Comparison of ENCODE assay signal across 17 mouse cellular contexts in genomic region chr7:65350348-65351079, GRCm38 (mm10).
DNase-seq lines count a peak whose midpoint lies in the region; ATAC-seq and TF ChIP-seq lines count a peak whose summit lies in the region.
"Had no signal": no experiment of that assay in that cellular context is flagged by ENCODE, and none has a peak within 500 bp of the region (broad histone marks: within the 10 kb centered on the region; RNA-seq: fewer than 3 reads in every experiment).

No protein-coding gene starts in this region.

- TF ChIP-seq POLR2A in liver, adult 2 months (IDR thresholded peaks at IDR 0.05; ENCODE audit: extremely low read depth, insufficient read depth, low read length) = no peak

- peaks cover 17% of the 10 kb centered on the region for H3K4me1 ChIP-seq in heart, embryonic 15.5 days (replicated peaks)
- H3K4me1 ChIP-seq in heart, embryonic 12.5 days (replicated peaks) = peaks cover 19% of the 10 kb centered on the region
- H3K4me1 ChIP-seq in liver, adult 2 months (ENCODE audit: control insufficient read depth, insufficient read depth, low read length) = peaks cover 5% of the 10 kb centered on the region; the same call in 1 of the 2 replicates
- 0 out of 2 replicates have a peak, but pooled peaks cover 2% of the 10 kb centered on the region for H3K4me1 ChIP-seq in liver, embryonic 11.5 days (replicated peaks; ENCODE audit: control insufficient read depth, insufficient read depth, low read length)
- H3K4me1 ChIP-seq in intestine, embryonic 16.5 days (ENCODE audit: control insufficient read depth, insufficient read depth, low read length) = peaks cover 9% of the 10 kb centered on the region
- no peaks in the 10 kb centered on the region for H3K4me1 ChIP-seq in forebrain, embryonic 12.5 days
- H3K4me1 ChIP-seq: embryonic facial prominence, embryonic 10.5 days; hindbrain, embryonic 10.5 days had no signal

- H3K27me3 ChIP-seq in heart, embryonic 15.5 days = no peaks in the 10 kb centered on the region
- H3K27me3 ChIP-seq in heart, embryonic 12.5 days (replicated peaks) = no peaks in the 10 kb centered on the region
- no peaks in the 10 kb centered on the region for H3K27me3 ChIP-seq in liver, adult 2 months (ENCODE audit: control insufficient read depth, insufficient read depth, low read length)
- no peaks in the 10 kb centered on the region for H3K27me3 ChIP-seq in liver, embryonic 11.5 days (replicated peaks; ENCODE audit: control insufficient read depth, insufficient read depth, low read length)
- H3K27me3 ChIP-seq in intestine, embryonic 16.5 days (replicated peaks; ENCODE audit: control insufficient read depth, insufficient read depth, low read length) = no peaks in the 10 kb centered on the region
- no peaks in the 10 kb centered on the region for H3K27me3 ChIP-seq in forebrain, embryonic 12.5 days

- no peak overlapping the region for H3K9ac ChIP-seq in heart, embryonic 15.5 days
- no peak overlapping the region for H3K9ac ChIP-seq in heart, embryonic 12.5 days
- no peak overlapping the region for H3K9ac ChIP-seq in liver, adult 2 months (ENCODE audit: low read depth, low read length)
- no peak overlapping the region for H3K9ac ChIP-seq in liver, embryonic 11.5 days (ENCODE audit: low read depth, low read length)
- H3K9ac ChIP-seq in intestine, embryonic 16.5 days (ENCODE audit: low read depth, low read length) = no peak overlapping the region
- no peak overlapping the region for H3K9ac ChIP-seq in forebrain, embryonic 12.5 days
- H3K9ac ChIP-seq: hindbrain, embryonic 14.5 days had no signal

- ATAC-seq in heart, embryonic 15.5 days (replicated peaks; ENCODE audit: insufficient number of reproducible peaks, insufficient read depth, low FRiP score, low read depth) = 0 out of 2 replicates have a peak, but pooled peaks have one; percentile 35
- no peak for ATAC-seq in heart, embryonic 12.5 days (ENCODE audit: insufficient number of reproducible peaks, low FRiP score)
- ATAC-seq in liver, embryonic 11.5 days (replicated peaks; ENCODE audit: low FRiP score) = no peak
- ATAC-seq in intestine, embryonic 16.5 days = 0 out of 2 replicates have a peak, but pooled peaks have one; percentile 52
- no peak for ATAC-seq in forebrain, embryonic 12.5 days (ENCODE audit: low FRiP score)
- ATAC-seq: forebrain, embryonic 14.5 days had no signal

- no peak for TF ChIP-seq CTCF in liver, adult 2 months (IDR thresholded peaks at IDR 0.05; ENCODE audit: low read depth, low read length)

- H3K36me3 ChIP-seq in heart, embryonic 15.5 days = no peaks in the 10 kb centered on the region
- no peaks in the 10 kb centered on the region for H3K36me3 ChIP-seq in heart, embryonic 12.5 days
- H3K36me3 ChIP-seq in liver, adult 2 months (ENCODE audit: control insufficient read depth, insufficient read depth, low read length) = peaks cover 4% of the 10 kb centered on the region; the same call in 1 of the 2 replicates
- H3K36me3 ChIP-seq in liver, embryonic 11.5 days (ENCODE audit: control insufficient read depth, insufficient read depth, low read length) = no peaks in the 10 kb centered on the region
- no peaks in the 10 kb centered on the region for H3K36me3 ChIP-seq in intestine, embryonic 16.5 days (ENCODE audit: control insufficient read depth, insufficient read depth, low read length)
- H3K36me3 ChIP-seq in forebrain, embryonic 12.5 days (replicated peaks) = no peaks in the 10 kb centered on the region
- H3K36me3 ChIP-seq: embryonic facial prominence, embryonic 10.5 days had no signal

- peaks cover 12% of the 10 kb centered on the region for H3K79me2 ChIP-seq in liver, adult 2 months (ENCODE audit: control insufficient read depth, insufficient read depth, low read length)

- no peaks in the 10 kb centered on the region for H3K9me3 ChIP-seq in heart, embryonic 15.5 days (replicated peaks)
- H3K9me3 ChIP-seq in heart, embryonic 12.5 days (replicated peaks) = no peaks in the 10 kb centered on the region
- H3K9me3 ChIP-seq in liver, embryonic 11.5 days (ENCODE audit: control insufficient read depth, low read length) = no peaks in the 10 kb centered on the region
- H3K9me3 ChIP-seq in intestine, embryonic 16.5 days (ENCODE audit: control insufficient read depth, low read length) = no peaks in the 10 kb centered on the region
- no peaks in the 10 kb centered on the region for H3K9me3 ChIP-seq in forebrain, embryonic 12.5 days
- H3K9me3 ChIP-seq: embryonic facial prominence, embryonic 10.5 days; hindbrain, embryonic 10.5 days had no signal

- H3K27ac ChIP-seq in heart, embryonic 15.5 days = no peak overlapping the region
- no peak overlapping the region for H3K27ac ChIP-seq in heart, embryonic 12.5 days (ENCODE audit: poor library complexity, severe bottlenecking)
- no peak overlapping the region for H3K27ac ChIP-seq in liver, adult 2 months (replicated peaks; ENCODE audit: insufficient read depth, low read depth, low read length)
- no peak overlapping the region for H3K27ac ChIP-seq in liver, embryonic 11.5 days (ENCODE audit: low read depth, low read length)
- H3K27ac ChIP-seq in intestine, embryonic 16.5 days (ENCODE audit: low read length) = no peak overlapping the region
- H3K27ac ChIP-seq in forebrain, embryonic 12.5 days = no peak overlapping the region
- H3K27ac ChIP-seq: embryonic facial prominence, embryonic 10.5 days; hindbrain, embryonic 10.5 days; hindbrain, embryonic 14.5 days had no signal

- no peak overlapping the region for H3K4me2 ChIP-seq in heart, embryonic 15.5 days
- no peak overlapping the region for H3K4me2 ChIP-seq in heart, embryonic 12.5 days
- H3K4me2 ChIP-seq in liver, embryonic 11.5 days = no peak overlapping the region
- no peak overlapping the region for H3K4me2 ChIP-seq in intestine, embryonic 16.5 days (ENCODE audit: low read depth, low read length)
- H3K4me2 ChIP-seq in forebrain, embryonic 12.5 days = no peak overlapping the region
- H3K4me2 ChIP-seq: heart, embryonic 11.5 days; hindbrain, embryonic 14.5 days had no signal

- peak; percentile 50 for DNase-seq in liver, adult 2 months (ENCODE audit: extremely low read depth, low read depth, low spot score)
- DNase-seq in liver, embryonic 11.5 days (ENCODE audit: low spot score) = no peak
- DNase-seq in forelimb bud, embryonic 11.5 days (ENCODE audit: low read depth, low spot score) = peak; percentile 20
- DNase-seq: adrenal gland, adult 8-10 months; adrenal gland, postnatal 36 days; cerebellum, adult 2 months; cerebellum, postnatal 10 days; kidney, adult 11 months had no signal

- 58% methylated on average over 4 of the region's 4 CpGs for WGBS in heart, embryonic 15.5 days
- 60% methylated on average over 4 of the region's 4 CpGs for WGBS in heart, embryonic 12.5 days
- 48% methylated on average over 4 of the region's 4 CpGs for WGBS in liver, adult 2 months
- 72% methylated on average over 4 of the region's 4 CpGs for WGBS in liver, embryonic 11.5 days
- WGBS in intestine, embryonic 16.5 days = 80% methylated on average over 2 of the region's 4 CpGs
- 81% methylated on average over 4 of the region's 4 CpGs for WGBS in forebrain, embryonic 12.5 days

- no peak overlapping the region for H3K4me3 ChIP-seq in heart, embryonic 15.5 days
- no peak overlapping the region for H3K4me3 ChIP-seq in heart, embryonic 12.5 days
- H3K4me3 ChIP-seq in liver, adult 2 months (ENCODE audit: insufficient read depth, low read depth, low read length) = no peak overlapping the region
- no peak overlapping the region for H3K4me3 ChIP-seq in liver, embryonic 11.5 days (ENCODE audit: low read depth, low read length)
- no peak overlapping the region for H3K4me3 ChIP-seq in intestine, embryonic 16.5 days (ENCODE audit: low read length)
- no peak overlapping the region for H3K4me3 ChIP-seq in forebrain, embryonic 12.5 days (replicated peaks)
- H3K4me3 ChIP-seq: embryonic facial prominence, embryonic 10.5 days; hindbrain, embryonic 10.5 days had no signal

Comparison
In these comparisons a context has a peak if more than half of its experiments do, and no peak if none do; other contexts are left out.
1. ATAC-seq: peak in heart, embryonic 15.5 days (single experiment) and intestine, embryonic 16.5 days (single experiment); none in heart, embryonic 12.5 days (single experiment), liver, embryonic 11.5 days (single experiment) and forebrain, embryonic 12.5 days (single experiment).